Mouse (Mus musculus) adrenal gland, postnatal 0 days (tissue): ENCODE results near the gene Pon1. TPM values are rescaled to one million over a fixed set of nuclear protein-coding genes. Genes with fewer than 3 reads are reported as not detected.

Source experiments
- polyA plus RNA-seq: library from polyadenylated mRNA; unstranded; fragments of >200 nt; fragmentation: Nextera tagmentation; extraction: Ambion mirVana; gene quantifications from 2 replicates; pipeline ENCODE4 v1.2.1, GENCODE M21; 2015

Gene Pon1
- polyA plus RNA-seq, result 12.4 and 20.7 TPM in 2 replicates

DNA sequence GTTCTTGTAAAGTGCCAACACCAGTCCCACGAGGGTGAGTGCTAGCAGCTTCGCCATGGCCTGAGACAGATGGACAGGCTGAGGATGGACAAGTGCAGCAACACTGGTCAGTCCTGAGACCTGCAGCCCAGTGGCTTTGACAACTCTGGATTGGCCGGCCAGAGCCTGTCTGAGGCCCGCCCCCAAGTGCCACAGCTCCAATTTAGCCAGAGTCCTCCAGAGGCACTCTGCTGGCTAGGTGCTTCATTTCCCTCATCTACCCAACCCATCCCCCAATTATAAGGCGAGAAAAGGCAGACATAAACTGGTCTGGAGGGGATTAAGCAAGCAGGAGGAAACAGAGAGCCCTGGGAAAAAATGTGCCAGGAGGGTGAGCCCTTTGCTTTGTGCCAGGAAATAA lies at the start of gene Pon1:
Gene Pon1 (minus strand): TSS at position 254 of the 400 bp plus-strand sequence.

Other genes starting within 250 kb of the Pon1 start
- 72.7 and 117 TPM in 2 replicates for gene Pon3, start 62.3 kb upstream of the Pon1 start, polyA plus RNA-seq
- 39.6 and 85.5 TPM in 2 replicates for gene Pon2, start 104.5 kb upstream of the Pon1 start, polyA plus RNA-seq
- 4.7 and 8.2 TPM in 2 replicates for gene Asb4, start 189.4 kb upstream of the Pon1 start, polyA plus RNA-seq